Mouse (Mus musculus) yolk sac, embryonic 10.5 days (tissue): ENCODE measurements at regions not wholly inside any gene's neighbourhood (a gene's known extent, or its start where the extent isn't known, plus 50 kb on each side); places are given as distances from the start of the nearest gene placed in this dataset.

Source experiments
- DNase-seq: peaks from one replicate; pipeline ENCODE4 v3.0.0-alpha.2; 2017; ENCODE audit warnings: low spot score

- DNase-seq = no peak
Measured at GRCm38 (mm10) chr10:21724999-21725398, 132.1 kb downstream of the 1700020N01Rik start.

- no peak for DNase-seq
Measured at GRCm38 (mm10) chr10:21740256-21740655, 141.7 kb upstream of the Sgk1 start.

GRCm38 (mm10) chr10:21741575-21741974 is 140.4 kb upstream of the Sgk1 start:
- no peak for DNase-seq

DNA sequence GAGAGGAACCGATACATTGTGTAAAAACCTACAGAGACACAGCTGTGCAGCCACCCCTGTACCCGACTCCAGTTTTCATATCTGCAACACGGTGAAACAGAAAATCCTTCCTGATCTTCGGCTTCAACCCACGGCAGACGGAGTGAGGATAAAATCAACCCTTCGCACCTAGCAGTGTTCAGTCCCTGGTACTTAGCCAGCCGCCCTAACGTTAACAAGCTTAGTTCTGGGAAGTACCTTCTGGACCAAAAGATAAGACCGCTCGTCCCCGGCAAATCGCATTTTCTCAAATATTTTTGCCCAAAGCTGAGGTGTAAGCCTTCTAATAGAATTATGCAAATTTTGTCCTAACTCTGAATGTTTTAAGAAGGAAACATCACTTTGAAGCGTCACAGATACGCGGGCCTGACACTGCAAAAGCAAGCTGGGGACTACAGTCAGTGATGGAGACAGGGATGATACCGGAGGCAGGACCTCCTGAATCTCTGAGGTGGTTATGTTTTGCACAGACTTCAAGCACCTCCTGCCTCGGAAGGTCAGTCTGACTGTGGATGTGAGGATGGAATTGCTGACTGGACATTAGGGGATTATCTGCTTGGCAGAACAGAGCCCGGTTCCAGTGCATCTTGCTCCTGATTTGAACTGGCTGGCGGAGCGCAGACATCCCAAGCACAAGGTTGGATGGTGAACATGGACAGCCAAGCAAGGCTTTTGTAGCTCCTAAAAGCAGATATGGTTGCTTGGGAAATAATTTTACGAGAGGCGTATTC is 139.8 kb upstream of the Sgk1 start:
- DNase-seq = no peak

DNA sequence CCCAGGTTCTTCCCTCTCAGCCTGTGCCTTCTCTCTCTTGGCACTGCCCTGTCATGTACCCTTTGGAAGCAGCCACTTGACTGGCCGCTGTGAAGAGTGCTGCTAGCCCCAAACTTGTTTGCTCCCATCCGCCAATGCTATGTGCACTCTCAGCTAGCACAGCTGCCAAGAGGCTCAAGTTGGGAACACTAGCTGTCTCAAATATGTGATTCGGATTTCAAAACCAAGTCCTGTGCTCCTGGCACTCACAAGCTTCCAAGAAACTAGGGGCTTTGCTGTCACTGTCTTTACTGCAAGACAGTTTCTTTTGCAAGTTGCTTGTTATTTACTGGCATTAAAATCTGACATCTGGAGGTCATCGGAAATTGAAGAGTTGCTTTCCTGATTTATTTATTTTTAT is 138.6 kb upstream of the Sgk1 start:
- no peak for DNase-seq

DNA sequence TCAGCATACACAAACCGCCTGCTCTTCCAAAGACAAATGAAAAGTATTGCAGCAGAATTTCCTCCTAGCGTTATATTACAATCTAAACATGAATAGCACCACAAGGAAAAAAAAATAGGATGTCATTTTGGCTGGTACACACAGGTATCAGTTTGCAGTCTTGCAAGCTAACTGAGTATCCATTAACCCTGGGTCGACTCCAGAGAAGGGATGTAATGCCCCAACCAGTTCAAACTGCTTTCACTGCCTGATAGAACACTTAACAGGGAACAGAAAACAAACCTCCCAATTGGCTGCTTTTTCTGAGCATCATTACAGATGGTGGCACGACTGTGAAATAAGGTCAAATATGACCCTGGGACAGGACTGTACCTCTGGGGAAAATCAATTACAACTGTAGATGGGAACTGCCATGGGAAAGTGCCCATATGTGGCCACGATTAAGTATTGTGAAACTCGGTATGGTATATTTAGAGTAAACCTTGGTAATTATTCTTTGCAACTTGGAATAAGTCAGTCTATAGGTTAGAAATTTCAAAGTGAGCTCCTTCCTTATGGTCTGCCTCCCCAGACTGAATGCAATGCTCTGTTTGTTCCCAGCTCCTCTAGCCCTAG is 137.5 kb upstream of the Sgk1 start:
- no peak for DNase-seq

- DNase-seq = no peak
Measured at GRCm38 (mm10) chr10:21745940-21746487, 136.0 kb upstream of the Sgk1 start.

- DNase-seq = no peak
Measured at GRCm38 (mm10) chr10:21746713-21747112, 135.3 kb upstream of the Sgk1 start.

DNA sequence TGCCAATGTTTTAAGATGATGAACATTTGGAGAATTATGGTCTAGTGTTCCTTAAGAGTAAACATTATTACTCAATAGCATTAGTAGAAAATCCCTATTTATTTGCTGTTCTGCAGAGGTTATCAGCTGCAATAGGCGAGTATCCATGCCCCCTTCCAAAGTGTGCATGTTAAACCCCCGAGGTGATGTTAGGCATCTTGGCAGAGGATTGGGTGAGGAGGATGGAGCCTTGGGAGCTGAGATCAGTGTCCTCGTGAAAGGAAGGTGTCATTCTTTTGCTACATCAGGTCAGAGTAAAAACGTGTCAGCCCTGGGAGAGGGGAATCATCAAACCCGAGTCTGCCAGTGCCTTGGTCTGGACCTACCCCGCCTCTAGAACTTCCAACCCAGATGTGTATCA is 130.7 kb upstream of the Sgk1 start:
- no peak for DNase-seq

GRCm38 (mm10) chr10:21752392-21752791 is 129.6 kb upstream of the Sgk1 start:
- no peak for DNase-seq

DNA sequence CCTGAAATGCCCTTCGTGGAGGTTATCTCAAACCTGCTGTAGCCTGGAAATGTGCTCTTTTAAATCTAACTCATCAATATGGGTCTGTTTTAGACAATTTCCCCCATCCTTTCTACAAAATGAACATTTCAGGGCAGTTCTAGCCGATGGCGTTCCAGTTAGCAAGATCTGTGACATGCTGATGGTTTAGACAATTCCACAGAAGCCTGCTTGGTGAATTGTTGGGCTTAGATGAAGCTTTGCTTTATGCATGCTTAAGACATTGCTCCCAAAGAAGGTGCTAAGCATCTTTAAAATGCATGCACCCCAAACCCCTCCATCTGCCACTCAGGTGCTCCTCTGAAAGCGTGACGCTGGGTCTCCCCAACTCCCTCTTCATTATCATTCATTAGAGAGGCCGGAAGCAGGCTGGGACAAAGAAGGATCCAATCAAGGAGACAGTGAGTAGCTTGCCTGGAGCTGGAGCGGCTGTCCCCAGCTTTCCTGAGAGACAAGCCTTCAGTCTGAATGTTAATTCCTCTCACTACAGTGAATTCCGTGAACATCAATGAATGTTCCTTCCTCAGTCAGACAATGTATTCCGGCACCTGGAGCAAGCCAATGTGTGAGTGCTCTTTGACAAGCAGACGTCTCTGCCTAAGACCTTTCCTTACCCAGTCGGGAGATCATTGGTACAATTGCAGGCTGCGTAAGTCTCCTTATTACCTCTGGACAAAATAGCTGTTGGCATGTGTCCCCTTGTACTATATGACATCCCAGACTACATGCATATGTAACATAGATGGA is 127.0 kb upstream of the Sgk1 start:
- DNase-seq = no peak

DNA sequence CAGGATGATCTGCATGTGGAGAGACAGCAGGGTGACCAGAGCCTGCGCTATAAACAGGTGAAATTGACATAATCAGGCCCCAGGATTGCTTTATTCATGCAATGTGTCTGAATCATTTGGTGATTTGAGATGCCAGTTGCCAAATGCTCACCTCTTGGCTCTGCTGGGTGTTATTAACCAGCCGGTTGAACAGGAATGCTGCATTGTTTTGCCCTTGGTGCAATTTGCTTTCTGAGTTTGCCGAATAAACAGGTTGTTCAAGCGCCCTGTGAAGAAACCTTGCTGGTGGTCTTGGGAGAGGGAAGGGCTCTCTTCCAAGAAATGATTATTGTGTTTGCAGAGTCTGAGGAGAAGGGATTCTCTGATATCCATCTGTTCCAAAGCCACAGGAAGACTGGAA is 126.3 kb upstream of the Sgk1 start:
- no peak for DNase-seq

GRCm38 (mm10) chr10:21756811-21757210 is 125.2 kb upstream of the Sgk1 start:
- DNase-seq = no peak

DNA sequence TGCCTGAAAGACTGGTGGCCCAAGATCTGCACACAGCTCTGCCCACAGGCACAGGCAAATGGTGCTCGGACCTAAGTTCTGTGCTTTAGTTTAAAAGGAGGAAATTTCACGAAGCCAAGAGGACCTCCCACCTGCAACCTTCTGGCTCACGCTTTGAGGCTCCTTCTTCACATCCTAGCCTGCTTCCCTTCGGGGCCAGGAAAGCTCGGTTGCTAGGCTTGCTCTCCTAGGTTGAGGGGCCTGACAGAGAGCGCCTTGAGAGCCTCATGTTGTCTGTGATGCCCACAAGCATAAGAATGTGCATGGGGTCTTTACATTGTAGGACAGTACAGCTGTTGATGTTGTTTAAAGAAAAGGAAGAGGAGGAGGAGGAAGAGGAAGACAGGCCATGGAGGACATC is 123.9 kb upstream of the Sgk1 start:
- DNase-seq = no peak

DNA sequence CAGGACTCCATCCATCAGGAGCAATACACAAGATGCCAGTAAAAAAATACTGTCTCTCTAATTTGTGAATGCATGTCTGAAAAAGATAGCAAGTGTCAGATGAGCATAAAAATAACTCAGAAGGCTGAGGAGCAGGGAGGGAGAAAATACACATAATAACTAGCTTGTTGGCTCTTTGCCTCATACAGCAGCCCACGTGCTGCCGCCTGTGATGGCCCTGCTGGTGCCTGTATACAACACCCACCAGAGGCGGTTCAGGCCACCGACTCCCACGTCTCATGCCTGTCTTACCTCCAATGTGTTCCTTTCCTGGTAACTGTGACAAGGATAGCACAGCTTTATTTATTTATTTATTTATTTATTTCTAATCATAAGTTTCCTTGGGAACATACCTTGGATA is 119.5 kb upstream of the Sgk1 start:
- DNase-seq = no peak

DNA sequence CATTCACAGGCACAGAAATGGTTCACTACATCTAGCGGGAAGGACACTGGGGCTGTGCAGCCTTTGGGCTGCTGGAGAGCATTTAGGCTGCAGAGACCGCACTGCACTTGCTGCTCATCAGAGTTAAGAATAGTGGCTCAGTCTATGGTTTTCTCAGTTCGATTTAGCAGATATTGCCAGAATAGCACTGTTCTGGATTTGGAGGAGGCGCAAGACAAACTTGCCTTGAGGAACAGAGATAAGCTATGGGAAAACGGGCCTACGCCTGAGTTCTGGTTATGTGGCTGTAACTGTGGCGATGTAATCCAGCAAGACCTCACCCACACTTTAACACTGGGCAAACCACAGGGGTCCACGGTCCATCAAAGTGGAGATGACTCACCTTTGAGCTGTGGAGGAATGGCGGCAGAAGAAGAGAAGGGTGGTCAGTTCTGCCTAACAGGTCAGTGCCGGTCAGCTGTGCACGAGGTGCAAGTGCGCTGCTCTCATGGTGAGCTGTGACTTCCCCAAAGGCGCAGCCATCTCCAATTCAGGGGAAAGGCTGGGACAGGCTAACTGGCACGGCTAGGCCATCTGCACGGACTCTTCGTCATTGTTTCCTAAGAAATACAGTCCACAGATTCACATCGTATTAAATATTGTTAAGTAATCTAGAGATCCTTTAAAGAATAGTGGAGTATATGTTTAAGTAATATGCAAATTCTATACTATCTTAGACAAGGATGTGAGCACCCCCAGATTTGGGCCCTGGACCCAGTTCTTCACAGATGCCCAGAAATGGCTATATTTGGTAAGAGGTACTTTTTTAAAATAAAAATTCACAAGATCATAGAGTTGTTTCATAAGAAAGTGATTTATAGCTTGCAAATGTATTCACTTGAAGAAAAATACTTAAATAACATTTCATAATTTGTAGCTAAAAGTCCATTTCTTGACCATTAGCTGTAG is 118.7 kb upstream of the Sgk1 start:
- no peak for DNase-seq

- DNase-seq = no peak
Measured at GRCm38 (mm10) chr10:21764090-21764489, 117.9 kb upstream of the Sgk1 start.

GRCm38 (mm10) chr10:21764891-21765290 is 117.1 kb upstream of the Sgk1 start:
- DNase-seq = no peak

GRCm38 (mm10) chr10:21773548-21773947 is 108.4 kb upstream of the Sgk1 start:
- DNase-seq = no peak

DNA sequence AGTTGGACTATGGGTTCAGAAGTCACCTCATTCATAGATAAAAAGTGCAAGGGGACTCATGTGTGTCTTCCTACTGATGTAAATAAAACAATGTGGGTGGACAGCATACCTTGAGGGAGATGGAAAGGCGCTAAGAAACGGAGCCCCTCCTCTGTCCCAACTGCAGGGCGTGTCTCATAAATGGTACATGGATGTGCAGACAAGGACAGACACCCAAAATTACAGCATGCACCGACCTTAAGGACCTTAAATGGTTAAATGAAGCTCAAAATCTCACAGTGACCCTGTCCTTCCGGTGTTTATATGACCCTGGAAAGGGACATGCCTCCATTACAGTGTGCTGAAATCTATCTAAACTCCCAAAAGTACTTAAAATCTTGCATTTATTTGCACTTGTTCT is 106.5 kb upstream of the Sgk1 start:
- no peak for DNase-seq

DNA sequence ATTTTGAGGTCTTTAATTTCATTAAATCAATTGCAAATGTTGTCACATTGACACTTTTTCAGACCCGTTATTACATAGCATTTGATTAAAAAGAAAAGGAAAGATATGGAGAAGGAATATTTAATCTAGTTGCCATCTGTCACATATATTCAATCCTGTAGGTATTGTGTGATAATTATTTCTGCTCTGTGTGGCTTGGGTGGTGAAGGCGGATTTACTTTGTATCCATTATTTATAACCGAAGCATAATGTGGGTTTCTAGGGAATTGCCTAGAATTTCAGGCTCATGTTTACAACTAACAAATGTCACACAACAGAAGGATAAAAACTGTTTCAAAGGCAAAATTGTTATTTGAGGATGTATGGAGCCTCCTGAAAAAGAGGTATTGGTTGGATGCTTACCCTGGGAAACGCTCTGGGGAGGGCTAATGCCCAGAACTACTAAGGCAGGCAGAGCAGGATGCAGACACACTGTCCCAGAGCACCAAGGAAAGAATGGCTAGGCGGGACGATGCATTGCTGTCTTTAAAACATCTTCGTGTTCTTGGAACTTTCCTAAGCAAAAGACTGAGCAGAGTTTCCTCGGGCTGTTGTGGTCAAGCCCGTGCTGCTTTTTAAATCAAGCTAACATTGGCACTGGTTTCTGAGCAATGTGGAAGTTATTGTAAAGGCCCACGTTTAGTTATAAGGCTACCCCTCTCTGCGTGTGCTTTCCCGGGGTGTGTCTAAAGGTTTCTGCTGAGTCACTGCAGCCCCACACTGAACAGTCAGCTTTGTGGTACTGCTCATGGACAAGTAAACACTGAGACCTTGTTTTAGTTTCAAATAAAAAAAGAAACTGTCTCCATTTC is 105.8 kb upstream of the Sgk1 start:
- DNase-seq = no peak
